Mouse (Mus musculus): ENCODE results near the gene C130032M10Rik. TPM values are rescaled to one million over a fixed set of nuclear protein-coding genes. Genes with fewer than 3 reads are reported as not detected.

The C130032M10Rik gene
- polyA plus RNA-seq (2015; fragmentation: Nextera tagmentation; extraction: Ambion mirVana), result 0.16 TPM in 1 of 2 replicates, not detected in the other

DNA sequence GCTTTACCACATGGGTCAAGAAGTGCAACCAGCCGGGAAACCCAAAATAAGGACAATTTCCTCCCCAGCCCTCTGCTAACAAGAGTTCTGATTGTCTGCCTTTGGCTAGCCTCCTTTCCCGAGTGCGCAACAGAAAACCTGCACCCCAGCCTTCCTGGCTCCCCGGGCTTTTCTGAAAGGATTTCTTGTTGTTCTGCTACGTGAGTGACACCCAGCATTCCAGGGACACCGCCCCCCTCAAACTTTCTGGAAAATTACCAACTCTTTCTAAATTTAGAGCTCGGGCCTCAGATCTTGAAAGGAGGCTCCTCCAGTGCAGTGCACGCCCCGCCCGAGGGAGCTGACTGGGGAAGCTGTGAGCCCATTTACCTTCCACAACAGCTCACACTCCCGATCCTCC, at the start of gene C130032M10Rik:
Gene C130032M10Rik (plus strand): TSS at position 334 of the 400 bp plus-strand sequence.
- 57% methylated on average over 11 of the region's 11 CpGs for WGBS
- Histone ChIP-seq H3K4me3 (replicated peaks; ENCODE audit: low read depth, low read length) (no peak within 1 kb of the TSS), H3K9ac (ENCODE audit: low read depth, low read length) (no peak within 1 kb of the TSS), H3K36me3 (ENCODE audit: insufficient read depth, low read length) (peaks cover 16% of the 10 kb centered on the region), H3K4me1 (replicated peaks; ENCODE audit: insufficient read depth, low read length) (no peaks in the 10 kb centered on the region), H3K27ac (no peak within 1 kb of the TSS), H3K27me3 (ENCODE audit: insufficient read depth, low read length) (no peaks in the 10 kb centered on the region), H3K9me3 (replicated peaks; ENCODE audit: low read length) (peaks cover 22% of the 10 kb centered on the region), H3K4me2 (ENCODE audit: low read length) (no peak within 1 kb of the TSS)
- DNase-seq (ENCODE audit: low spot score) (no peak), ATAC-seq (replicated peaks; ENCODE audit: low FRiP score, low read depth) (no peak)
- TF ChIP-seq CTCF (IDR thresholded peaks at IDR 0.05; ENCODE audit: low read depth), result no peak

DNA sequence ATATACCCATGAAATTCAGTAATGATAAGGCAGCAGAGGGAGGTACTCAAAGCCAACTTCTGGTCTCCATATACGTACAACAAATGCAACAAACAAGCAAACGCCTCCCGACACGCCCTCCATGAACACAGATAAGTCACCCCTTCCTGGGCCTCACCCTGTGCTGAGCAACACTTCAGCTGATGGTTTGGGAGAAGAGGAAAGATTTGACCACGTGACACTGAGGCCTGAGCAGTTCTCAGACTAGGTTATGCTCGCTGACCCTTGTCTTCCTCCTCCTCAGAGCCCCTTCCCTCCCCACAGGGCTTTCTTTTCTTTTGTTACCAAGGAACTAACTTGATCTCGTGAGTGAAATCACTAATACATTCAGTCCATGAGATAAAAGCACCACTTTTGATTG, 48.6 kb upstream of the C130032M10Rik start:
- WGBS, result 63% methylated on average over 7 of the region's 7 CpGs

DNA sequence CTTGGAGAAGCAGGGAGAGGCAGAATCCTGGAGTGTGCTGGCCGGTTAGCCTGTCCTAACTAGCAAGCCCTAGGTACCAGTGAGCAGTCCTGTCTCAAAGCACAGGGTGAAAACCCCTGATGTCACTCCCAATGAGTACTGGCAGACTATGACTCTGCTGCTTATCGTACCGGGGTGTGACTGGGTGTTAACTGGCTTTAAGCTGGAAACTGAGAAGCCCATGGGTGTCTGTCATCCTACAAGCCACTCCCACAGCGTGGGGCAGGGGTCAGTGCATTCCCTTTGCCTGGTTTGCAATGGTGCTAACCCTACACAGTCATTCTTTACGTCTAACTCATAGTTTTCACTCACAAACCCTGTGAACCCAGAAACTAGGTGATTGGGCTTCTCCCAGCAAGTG, 47.3 kb upstream of the C130032M10Rik start:
- Histone ChIP-seq H3K36me3 (ENCODE audit: insufficient read depth, low read length) (peaks cover 25% of the 10 kb centered on the region), H3K9me3 (replicated peaks; ENCODE audit: low read length) (no peaks in the 10 kb centered on the region), H3K4me1 (replicated peaks; ENCODE audit: insufficient read depth, low read length) (no peaks in the 10 kb centered on the region), H3K4me3 (replicated peaks; ENCODE audit: low read depth, low read length) (no peak overlapping the region), H3K9ac (ENCODE audit: low read depth, low read length) (no peak overlapping the region), H3K4me2 (ENCODE audit: low read length) (no peak overlapping the region), H3K27me3 (ENCODE audit: insufficient read depth, low read length) (no peaks in the 10 kb centered on the region), H3K27ac (no peak overlapping the region)
- TF ChIP-seq CTCF (IDR thresholded peaks at IDR 0.05; ENCODE audit: low read depth), result no peak
- WGBS, result 73% methylated on average over 5 of the region's 5 CpGs
- DNase-seq (ENCODE audit: low spot score) (no peak), ATAC-seq (replicated peaks; ENCODE audit: low FRiP score, low read depth) (no peak)

More for the DNA sequence above, 48.6 kb upstream of the C130032M10Rik start:
- no peak for TF ChIP-seq CTCF (IDR thresholded peaks at IDR 0.05; ENCODE audit: low read depth)
- DNase-seq (ENCODE audit: low spot score) (no peak), ATAC-seq (replicated peaks; ENCODE audit: low FRiP score, low read depth) (0 out of 2 replicates have a peak, but pooled peaks have one; percentile 29)
- Histone ChIP-seq H3K4me2 (ENCODE audit: low read length) (no peak overlapping the region), H3K9me3 (replicated peaks; ENCODE audit: low read length) (no peaks in the 10 kb centered on the region), H3K36me3 (ENCODE audit: insufficient read depth, low read length) (peaks cover 25% of the 10 kb centered on the region), H3K27me3 (ENCODE audit: insufficient read depth, low read length) (no peaks in the 10 kb centered on the region), H3K4me1 (replicated peaks; ENCODE audit: insufficient read depth, low read length) (no peaks in the 10 kb centered on the region), H3K4me3 (replicated peaks; ENCODE audit: low read depth, low read length) (no peak overlapping the region), H3K9ac (ENCODE audit: low read depth, low read length) (no peak overlapping the region), H3K27ac (no peak overlapping the region)

GRCm38 (mm10) chr9:114468701-114469100, 46.8 kb upstream of the C130032M10Rik start:
- no peaks in the 10 kb centered on the region for H3K4me1 ChIP-seq (replicated peaks; ENCODE audit: insufficient read depth, low read length)
- no peaks in the 10 kb centered on the region for H3K27me3 ChIP-seq (ENCODE audit: insufficient read depth, low read length)
- no peak overlapping the region for H3K9ac ChIP-seq (ENCODE audit: low read depth, low read length)
- no peak overlapping the region for H3K4me2 ChIP-seq (ENCODE audit: low read length)
- DNase-seq (ENCODE audit: low spot score) (no peak), ATAC-seq (replicated peaks; ENCODE audit: low FRiP score, low read depth) (no peak)
- TF ChIP-seq CTCF (IDR thresholded peaks at IDR 0.05; ENCODE audit: low read depth), result no peak
- no peak overlapping the region for H3K4me3 ChIP-seq (replicated peaks; ENCODE audit: low read depth, low read length)
- H3K36me3 ChIP-seq (ENCODE audit: insufficient read depth, low read length), result peaks cover 23% of the 10 kb centered on the region
- H3K9me3 ChIP-seq (replicated peaks; ENCODE audit: low read length), result no peaks in the 10 kb centered on the region
- no peak overlapping the region for H3K27ac ChIP-seq
- 97% methylated on average over 4 of the region's 4 CpGs for WGBS

- Histone ChIP-seq H3K9ac (ENCODE audit: low read depth, low read length) (no peak overlapping the region), H3K27me3 (ENCODE audit: insufficient read depth, low read length) (no peaks in the 10 kb centered on the region), H3K4me3 (replicated peaks; ENCODE audit: low read depth, low read length) (no peak overlapping the region), H3K9me3 (replicated peaks; ENCODE audit: low read length) (no peaks in the 10 kb centered on the region), H3K4me1 (replicated peaks; ENCODE audit: insufficient read depth, low read length) (no peaks in the 10 kb centered on the region), H3K36me3 (ENCODE audit: insufficient read depth, low read length) (0 out of 2 replicates have a peak, but pooled peaks cover 9% of the 10 kb centered on the region), H3K27ac (no peak overlapping the region), H3K4me2 (ENCODE audit: low read length) (no peak overlapping the region)
- DNase-seq (ENCODE audit: low spot score) (no peak), ATAC-seq (replicated peaks; ENCODE audit: low FRiP score, low read depth) (no peak)
- TF ChIP-seq CTCF (IDR thresholded peaks at IDR 0.05; ENCODE audit: low read depth), result no peak
- WGBS, result 64% methylated on average over 7 of the region's 7 CpGs
Observed at GRCm38 (mm10) chr9:114471892-114472291, 43.6 kb upstream of the C130032M10Rik start.

DNA sequence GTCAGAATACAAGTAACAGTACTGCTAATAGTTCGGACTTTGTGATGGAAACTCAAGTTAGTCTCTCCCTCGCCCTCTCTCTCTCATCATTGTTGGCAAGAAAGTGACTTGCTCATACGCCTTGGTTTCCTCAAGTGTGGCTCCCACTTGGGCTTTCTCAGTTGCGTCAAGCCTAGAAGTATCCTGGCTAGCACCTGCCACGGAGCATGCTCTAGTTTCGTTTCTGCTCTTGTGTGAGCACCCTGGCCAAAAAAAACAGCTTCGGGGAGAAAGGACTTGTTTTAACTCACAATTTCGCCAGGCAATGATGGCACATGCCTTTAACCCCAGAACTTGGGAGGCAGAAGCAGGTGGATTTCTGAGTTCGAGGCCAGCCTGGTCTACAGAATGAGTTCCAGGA, 38.5 kb upstream of the C130032M10Rik start:
- no peak for ATAC-seq (replicated peaks; ENCODE audit: low FRiP score, low read depth)
- no peak overlapping the region for H3K27ac ChIP-seq
- no peak overlapping the region for H3K9ac ChIP-seq (ENCODE audit: low read depth, low read length)
- no peaks in the 10 kb centered on the region for H3K9me3 ChIP-seq (replicated peaks; ENCODE audit: low read length)
- no peak overlapping the region for H3K4me3 ChIP-seq (replicated peaks; ENCODE audit: low read depth, low read length)
- no peak for TF ChIP-seq CTCF (IDR thresholded peaks at IDR 0.05; ENCODE audit: low read depth)
- WGBS, result 90% methylated on average over 9 of the region's 9 CpGs
- no peaks in the 10 kb centered on the region for H3K4me1 ChIP-seq (replicated peaks; ENCODE audit: insufficient read depth, low read length)
- no peaks in the 10 kb centered on the region for H3K27me3 ChIP-seq (ENCODE audit: insufficient read depth, low read length)
- 0 out of 2 replicates have a peak, but pooled peaks cover 2% of the 10 kb centered on the region for H3K36me3 ChIP-seq (ENCODE audit: insufficient read depth, low read length)
- H3K4me2 ChIP-seq (ENCODE audit: low read length), result no peak overlapping the region
- no peak for DNase-seq (ENCODE audit: low spot score)

DNA sequence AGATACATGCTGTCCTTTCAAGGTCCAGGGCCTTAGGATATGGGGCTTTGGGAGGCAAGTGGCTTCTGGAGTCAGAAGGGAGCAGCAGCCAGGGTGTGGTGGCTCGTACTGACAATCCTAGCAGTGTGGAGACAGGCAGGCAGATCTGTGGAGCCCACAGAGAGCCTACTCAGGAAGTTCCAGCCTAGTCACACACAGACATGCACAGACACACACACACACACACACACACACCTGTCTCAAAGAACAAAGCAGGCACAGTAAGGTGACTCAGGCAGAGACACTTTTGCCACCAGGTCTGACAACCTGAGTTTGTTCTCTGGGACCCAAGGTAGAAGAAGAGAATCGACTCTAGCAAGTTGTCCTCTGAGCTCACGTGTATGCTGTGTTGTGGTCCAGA, 34.6 kb upstream of the C130032M10Rik start:
- Histone ChIP-seq H3K4me1 (replicated peaks; ENCODE audit: insufficient read depth, low read length) (no peaks in the 10 kb centered on the region), H3K27ac (no peak overlapping the region), H3K36me3 (ENCODE audit: insufficient read depth, low read length) (no peaks in the 10 kb centered on the region), H3K9ac (ENCODE audit: low read depth, low read length) (no peak overlapping the region), H3K9me3 (replicated peaks; ENCODE audit: low read length) (no peaks in the 10 kb centered on the region), H3K27me3 (ENCODE audit: insufficient read depth, low read length) (no peaks in the 10 kb centered on the region), H3K4me2 (ENCODE audit: low read length) (no peak overlapping the region), H3K4me3 (replicated peaks; ENCODE audit: low read depth, low read length) (no peak overlapping the region)
- no peak for TF ChIP-seq CTCF (IDR thresholded peaks at IDR 0.05; ENCODE audit: low read depth)
- 73% methylated on average over 3 of the region's 3 CpGs for whole genome bisulfite sequencing
- DNase-seq (ENCODE audit: low spot score) (no peak), ATAC-seq (replicated peaks; ENCODE audit: low FRiP score, low read depth) (no peak)
